Mouse (Mus musculus) T-helper 17 cell (primary cell): ENCODE results near the gene Pak6.

ENCODE experiments used
- in situ Hi-C, 2 experiments: fragments of 300-600 bp; cut with MboI, MseI; formaldehyde crosslinking; loops; 1 replicate in 1 of 2; 2 replicates in 1 of 2; pipeline ENCODE4 v1.15.1; 2025; ENCODE audit warnings: high pct_unique_total_duplicates in 2 of 2

Pak6 gene

DNA sequence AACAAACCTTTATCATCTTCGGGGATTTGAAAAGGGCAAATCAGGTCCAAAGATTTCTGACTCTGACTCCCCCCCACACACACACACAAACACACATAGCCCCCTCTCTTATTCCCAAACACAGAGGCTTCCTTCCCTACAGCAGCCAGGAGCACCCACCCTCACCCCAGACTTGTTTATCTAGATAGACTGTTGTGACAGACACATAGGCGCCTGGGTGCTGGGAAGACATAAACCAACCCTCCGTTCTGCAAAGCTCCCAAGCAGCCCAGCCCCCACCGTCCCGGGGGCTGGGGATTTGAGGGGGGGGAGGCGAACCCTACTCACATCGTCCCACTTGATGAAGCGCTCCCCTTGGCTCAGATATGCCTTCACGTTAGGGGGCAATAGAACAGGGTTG is 64.8 kb downstream of the Pak6 start:
- in situ Hi-C loops = no loop called here

DNA sequence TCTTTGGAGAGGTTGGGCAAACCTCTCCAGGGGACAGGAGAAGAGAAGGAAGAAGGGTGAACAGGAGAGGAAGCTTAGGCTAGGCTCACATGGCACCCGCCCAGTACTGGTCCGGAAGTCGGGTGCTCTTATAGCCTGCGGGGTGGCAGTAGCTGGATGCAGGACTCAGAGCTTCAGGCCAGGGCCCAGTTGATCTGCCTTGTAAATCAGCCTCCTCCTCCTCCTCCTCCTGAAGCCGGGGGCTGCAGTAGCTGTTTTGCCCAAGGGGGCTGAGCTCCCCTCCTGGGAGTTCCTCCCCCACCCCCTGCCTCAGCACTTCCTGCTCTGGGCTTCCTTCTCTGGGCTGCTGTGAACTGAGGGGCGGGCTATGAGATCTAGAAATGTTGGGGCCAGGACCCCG is 65.2 kb downstream of the Pak6 start, which contains the start of gene Plcb2:
Plcb2 (minus strand) TSS at position 102 of the 400 bp plus-strand sequence.
- in situ Hi-C loops = no loop called here

DNA sequence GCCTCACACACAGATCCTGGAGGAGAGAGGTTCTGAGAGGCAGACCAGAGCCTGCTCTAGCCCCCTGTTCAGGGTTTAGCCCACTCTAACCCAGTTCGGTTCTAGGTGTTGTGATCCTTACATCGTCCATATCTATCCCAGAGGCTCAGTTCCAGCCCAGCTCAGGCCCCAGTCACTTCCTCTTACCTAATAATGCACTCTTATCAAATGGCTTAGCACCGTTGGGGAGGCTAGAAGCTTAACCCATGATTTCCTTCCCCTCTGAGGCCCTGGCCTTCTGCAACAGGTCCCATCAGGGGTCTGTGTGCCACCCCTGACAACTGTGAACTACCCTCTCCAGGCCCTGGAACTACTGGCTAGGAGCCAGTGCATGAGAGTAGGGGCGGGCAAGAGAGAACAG is 66.1 kb downstream of the Pak6 start:
- in situ Hi-C loops = no loop called here

DNA sequence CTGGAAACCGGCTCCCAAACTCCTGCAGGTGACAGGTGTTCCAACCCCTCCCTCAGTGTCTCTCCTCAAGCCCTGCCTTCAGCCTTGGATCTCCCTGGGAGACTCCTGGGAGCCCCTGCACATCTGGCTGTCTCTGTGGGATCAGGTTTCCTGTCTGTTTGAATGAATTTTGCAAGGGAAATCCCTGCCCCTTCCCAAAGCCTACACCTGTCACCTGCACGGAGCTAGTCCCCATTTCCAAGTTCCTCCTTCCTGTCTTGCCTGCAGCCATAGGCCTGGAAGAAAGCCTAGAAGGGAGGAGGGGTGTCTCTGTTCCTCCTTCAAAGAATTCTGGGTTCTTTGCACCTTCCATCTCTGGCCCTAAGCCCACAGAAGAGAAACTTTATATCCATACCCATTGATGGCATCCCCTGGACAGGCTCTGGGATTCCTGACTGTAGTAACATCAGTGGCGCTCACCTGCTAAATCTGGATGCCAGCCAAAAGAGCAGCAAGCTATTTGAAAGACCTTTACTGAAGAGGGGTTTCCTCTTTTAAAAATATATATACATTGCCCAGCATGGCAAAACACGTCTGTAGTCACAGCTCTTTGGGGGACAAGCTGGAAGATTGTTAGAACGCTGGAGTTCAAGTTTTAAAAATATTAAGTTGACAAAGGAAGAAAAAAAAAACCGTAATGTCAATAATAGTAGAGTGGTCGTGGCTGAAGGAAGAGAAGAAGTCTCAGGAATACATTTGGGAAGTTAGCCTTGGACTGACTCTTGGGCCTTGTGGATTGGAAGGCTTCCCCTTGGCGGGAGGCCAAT is 66.9 kb downstream of the Pak6 start:
- in situ Hi-C loops = no loop called here

DNA sequence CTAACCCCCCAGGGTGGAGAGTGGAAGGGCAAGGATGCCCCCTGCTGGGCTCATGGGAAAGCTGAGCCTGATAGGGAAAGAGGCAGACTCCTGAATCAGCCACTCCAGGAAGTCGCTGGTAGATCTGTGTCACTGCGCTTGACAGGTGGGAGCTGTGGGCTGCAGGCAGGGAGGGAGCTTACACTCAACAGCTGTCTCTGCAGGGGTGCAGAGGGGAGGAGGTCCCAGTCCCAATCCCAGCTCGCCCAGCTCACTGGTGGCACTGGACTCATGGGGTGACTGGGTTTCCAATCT is 67.5 kb downstream of the Pak6 start:
- in situ Hi-C loops = no loop called here

DNA sequence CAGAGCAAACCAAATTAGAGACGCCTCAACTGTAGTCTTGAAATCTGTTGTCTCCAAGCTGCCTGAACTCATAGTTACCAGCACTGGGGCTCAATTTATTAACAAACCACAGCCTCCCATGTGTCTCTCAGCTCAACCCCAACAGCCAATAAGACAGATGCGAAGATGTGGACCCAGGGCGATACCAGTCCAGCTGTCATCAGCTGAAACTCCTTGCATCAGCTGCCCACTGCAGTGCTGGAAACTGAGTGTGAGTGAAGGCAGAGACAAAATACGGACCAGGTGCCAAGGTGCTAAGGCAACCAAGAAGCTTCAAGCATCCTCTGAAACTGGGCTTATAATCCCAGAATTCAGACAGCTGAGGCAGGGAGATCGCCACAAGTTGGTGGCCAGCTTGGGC is 68.9 kb downstream of the Pak6 start:
- in situ Hi-C loops = no loop called here

DNA sequence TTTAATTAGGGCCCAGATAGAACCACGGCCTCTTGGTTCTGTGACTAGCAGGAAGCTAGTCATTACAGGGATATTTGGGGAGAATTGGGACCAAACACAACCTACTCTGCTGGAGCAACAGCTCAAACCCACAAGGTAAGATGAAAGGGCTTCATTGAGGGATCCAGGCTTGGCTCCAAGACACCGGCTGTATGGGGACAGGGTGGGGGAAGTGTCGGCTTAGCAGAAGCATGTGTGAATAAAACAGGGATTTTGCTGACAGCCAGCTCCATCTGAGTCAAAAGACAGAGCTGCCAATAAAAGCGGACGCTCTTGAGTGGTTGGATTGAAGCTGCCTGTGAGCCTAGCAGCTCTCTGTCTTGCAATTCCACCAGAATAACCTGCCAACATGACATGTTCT is 70.2 kb downstream of the Pak6 start:
- in situ Hi-C loops = no loop called here

DNA sequence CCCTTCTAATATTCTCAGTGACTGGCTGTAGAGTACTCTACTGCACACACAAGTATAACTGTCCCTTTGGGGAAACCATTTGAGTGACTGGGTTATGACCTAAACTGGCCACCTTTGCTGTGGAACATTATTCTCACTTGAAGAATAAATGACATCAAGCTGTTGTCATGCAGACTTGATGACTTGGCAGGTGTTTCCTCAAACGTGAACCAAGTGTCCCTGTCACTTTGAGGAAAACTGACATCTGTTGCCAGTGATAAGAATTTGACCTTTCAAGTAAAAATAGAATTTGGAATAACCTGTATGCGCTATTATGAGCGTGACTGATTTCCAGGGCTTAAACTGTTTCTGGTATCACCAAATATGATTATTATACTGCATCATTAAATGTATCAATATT is 77.2 kb downstream of the Pak6 start:
- in situ Hi-C loops = no loop called here

DNA sequence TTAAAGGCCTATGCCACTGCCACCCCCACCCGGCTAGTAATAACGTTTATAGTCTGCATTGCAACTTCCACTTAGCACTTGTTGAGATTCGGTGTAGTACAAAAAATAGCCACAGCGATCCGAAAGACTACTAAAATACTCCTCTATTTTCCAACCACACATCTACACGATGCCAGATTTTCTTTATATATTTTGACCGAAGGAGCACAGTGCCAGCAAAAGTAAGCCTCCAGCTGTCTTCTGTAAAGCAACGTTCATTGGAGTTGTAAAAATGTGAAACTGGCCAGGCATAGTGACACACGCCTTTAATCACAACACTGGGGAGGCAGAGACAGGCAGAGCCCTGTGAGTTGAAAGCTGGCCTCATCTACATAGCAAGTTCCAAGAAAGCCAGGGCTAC is 78.1 kb downstream of the Pak6 start:
- in situ Hi-C loops = no loop called here

DNA sequence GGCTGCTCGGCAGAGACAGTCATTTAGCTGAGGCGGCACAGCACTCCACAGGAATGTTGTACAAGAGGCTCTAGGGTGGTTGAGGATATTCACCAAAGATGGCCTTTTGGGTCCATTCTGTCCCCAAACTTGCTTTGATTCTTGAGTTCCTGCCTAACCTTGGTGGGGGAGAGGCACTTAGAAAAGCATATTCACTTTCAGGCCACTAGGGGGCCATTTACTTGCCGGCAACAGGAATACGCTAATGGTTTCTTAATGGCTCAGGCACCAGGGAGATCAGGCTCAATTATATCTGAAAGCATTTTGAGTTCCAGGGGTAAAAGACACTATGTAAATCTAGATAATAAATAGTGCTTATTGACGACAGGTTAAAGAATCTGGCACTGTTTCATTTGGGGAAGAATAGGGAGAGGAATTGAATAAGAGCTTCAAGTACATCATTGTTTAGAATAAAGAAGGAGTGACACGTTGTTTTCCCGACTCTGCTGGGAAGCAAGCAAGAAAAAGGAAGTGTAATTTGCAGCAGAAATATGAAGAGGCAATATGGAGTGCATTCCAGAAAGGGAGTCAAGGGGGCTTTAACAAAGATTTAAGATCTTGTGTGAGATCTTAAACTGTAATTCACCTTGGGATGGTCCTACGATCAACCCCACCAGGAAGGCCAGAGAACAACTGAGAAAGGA is 80.3 kb downstream of the Pak6 start:
- in situ Hi-C loops = no loop called here

DNA sequence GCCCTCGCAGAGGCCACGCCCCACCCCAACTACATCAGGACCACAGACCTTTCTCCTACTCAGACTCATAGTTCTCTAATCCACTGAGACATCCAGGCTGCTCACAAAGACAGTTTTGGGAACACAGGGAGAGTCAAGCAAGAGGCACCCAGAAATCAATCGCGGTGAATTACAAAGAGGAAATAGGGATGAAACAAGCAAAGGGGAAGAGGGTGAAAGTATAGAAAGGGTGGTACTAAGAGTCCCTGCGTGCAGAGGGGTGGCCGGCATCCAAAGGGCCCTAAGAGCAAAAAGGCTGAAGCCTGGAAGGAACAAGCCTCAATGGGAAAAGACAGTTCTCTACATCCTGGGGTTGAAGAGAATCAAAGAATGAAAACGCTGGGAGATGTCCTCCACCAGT is 81.5 kb downstream of the Pak6 start:
- in situ Hi-C loops = no loop called here

DNA sequence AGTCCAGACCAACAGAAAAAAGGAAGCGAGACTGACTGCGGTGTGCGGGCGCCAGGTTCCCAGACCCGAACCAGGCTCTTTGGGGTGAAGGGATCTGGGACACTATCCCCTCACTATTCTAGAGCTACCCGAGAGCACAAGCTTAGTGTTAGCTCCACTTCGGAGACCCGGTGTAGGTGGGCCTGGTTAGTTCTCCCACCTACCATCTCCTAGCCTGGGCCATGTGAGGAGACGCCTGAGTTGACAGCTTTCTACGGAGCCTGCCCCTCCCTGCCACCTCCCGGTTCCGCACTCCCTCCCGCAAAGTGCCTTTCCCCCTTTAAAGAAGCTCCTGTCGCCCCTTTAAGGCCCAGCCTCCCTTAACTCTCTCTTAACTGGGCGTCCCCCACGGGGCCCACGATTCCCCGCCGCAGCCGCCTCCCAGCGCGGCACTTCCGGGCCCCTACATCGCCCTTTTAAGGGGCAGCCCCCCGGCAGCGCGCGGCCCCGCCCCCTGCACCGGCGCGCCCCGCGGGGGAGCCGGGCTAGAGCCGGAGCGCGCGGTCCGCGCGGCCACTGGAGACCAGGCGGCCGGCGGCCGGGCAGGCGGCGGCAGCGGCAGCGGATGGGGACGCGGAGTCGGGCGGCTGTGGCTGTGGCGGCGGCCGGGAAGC is 82.3 kb downstream of the Pak6 start, which contains the start of gene Inafm2:
Inafm2 (plus strand) TSS at position 527 of the 653 bp plus-strand sequence.
- in situ Hi-C loops = no loop called here

DNA sequence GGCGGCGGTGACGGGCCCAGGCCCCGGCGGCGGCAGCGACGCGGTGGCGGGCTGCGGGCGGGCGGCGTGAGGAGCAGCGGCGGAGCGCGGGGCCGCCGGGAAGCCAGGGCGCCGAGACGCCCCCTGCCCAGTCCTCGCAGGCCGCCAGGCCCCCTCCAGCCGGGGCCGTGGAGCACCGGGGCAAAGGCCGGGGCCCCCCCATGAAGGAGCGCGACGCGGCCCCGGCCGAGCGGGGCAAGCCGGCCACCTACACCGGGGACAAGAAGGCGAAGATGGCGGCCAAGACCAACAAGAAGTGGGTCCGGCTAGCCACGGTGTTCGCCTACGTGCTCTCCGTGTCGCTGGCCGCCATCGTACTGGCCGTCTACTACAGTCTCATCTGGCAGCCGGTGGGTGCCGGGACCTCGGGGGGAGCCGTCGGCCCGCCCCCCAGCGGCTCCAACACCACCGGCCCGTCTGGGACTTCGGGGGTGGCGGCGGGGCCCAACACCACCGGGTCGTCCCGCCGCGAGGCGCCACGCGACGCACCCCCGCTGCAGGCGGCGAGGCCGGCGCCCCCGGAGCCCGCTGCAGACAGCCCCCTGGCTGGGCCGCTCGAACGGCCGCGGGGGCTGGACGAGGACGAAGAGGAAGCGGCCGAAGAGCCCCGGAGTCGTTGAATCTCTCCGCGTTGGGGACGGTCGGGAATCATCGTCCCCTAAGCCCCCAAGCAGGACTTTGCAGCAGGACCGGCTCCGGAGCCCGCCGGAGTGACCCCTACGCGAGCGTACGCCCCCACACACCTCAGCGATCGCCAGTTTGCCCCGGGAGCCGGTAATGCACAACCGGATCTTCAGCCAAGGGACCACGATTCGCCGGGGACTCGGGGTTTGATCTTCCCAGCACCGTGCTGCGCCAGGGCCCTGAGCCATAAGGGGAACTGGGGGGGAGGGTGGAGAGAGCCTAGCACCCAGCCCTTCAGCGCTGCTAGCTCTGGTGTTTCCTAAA is 83.1 kb downstream of the Pak6 start:
- in situ Hi-C loops = no loop called here

DNA sequence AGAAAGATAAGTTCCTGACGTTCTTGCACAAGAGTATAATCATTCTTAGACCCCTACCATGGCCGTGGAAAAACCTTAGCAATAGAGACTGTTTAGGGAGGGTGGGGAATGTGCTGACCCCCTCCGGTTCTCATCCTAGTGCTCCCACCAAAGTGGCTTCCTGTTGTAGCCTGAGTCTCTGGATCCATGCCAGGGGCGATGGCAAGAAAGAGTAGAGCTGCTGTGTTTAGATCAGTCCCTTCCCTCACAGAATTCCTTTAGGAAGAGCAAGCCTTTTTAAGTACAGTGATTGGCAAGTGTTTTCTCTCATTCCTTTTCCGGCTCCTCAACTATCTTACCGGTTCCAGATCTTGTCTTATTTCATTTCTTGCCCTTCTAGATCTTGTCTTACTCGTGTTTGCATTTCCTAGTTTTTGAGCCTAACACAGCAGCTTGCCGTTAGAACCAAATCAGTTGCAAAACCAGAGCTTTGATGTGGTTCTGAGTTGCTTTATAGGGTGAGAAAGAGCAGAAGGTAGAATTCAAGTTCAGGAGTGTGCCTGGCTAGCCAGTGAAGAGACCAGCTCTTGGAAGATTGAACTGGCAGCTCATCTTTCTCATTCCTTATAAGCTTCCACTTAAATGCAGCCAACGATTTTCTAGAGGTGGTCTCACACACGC is 84.3 kb downstream of the Pak6 start:
- in situ Hi-C loops = no loop called here
